Mouse (Mus musculus) left cerebral cortex, adult 2 months (tissue): ENCODE data around the gene Stx3. TPM values are rescaled to one million over a fixed set of nuclear protein-coding genes. Genes with fewer than 3 reads are reported as not detected.

Experiments used
- DNase-seq, 2 experiments: peaks; one replicate each; pipeline ENCODE4 v3.0.0; 2021 to 2022; ENCODE audit warnings: low spot score in 2 of 2, mixed read lengths in 1 of 2; ENCODE audit errors: extremely low spot score in 1 of 2
- H3K27ac ChIP-seq: fragments of 200-600 bp; 2 replicates; pipeline ENCODE4 v1.8.1; 2022
- H3K4me3 ChIP-seq: fragments of 200-600 bp; 2 replicates; pipeline ENCODE4 v1.8.1; 2022
- CTCF ChIP-seq: fragments of 200-600 bp; IDR thresholded peaks from 2 replicates; pipeline ENCODE4 v1.8.1; 2022; ENCODE audit warnings: antibody characterized with exemption, mild to moderate bottlenecking, moderate library complexity
- intact Hi-C: fragments of 180-260 bp; cut with DNase I; formaldehyde crosslinking; loops from one replicate; pipeline ENCODE4 v1.15.1; 2025
- long read RNA-seq, 2 experiments: library from polyadenylated mRNA; stranded (forward); transcript quantifications; one replicate each; pipeline ENCODE4 v2.0.0; 2021; ENCODE audit warnings: borderline mapping rate in 2 of 2
- total RNA-seq, 2 experiments: library from RNA; stranded (reverse); gene quantifications; 2 replicates each; pipeline ENCODE4 v1.2.3; 2021

Gene Stx3
- total RNA-seq = 10 to 100 TPM; 30.9 to 31.4 TPM
- long read RNA-seq, experiment 1, transcript Stx3-202 (11 exons, 2,810 nt) = minor isoform, 5 of 44 reads
- long read RNA-seq, experiment 1, transcript Stx3-208 (11 exons, 1,018 nt) = major isoform, 15 of 44 reads
- long read RNA-seq, experiment 1, partial matches to known transcripts = 1 of 44 reads
- long read RNA-seq, experiment 1, other reads (novel, unspliced or antisense) = 19 of 44 reads
- long read RNA-seq, experiment 2, transcript Stx3-208 (11 exons, 1,018 nt) = major isoform, 13 of 38 reads
- long read RNA-seq, experiment 2, partial matches to known transcripts = 0 of 38 reads
- long read RNA-seq, experiment 2, other reads (novel, unspliced or antisense) = 20 of 38 reads

DNA sequence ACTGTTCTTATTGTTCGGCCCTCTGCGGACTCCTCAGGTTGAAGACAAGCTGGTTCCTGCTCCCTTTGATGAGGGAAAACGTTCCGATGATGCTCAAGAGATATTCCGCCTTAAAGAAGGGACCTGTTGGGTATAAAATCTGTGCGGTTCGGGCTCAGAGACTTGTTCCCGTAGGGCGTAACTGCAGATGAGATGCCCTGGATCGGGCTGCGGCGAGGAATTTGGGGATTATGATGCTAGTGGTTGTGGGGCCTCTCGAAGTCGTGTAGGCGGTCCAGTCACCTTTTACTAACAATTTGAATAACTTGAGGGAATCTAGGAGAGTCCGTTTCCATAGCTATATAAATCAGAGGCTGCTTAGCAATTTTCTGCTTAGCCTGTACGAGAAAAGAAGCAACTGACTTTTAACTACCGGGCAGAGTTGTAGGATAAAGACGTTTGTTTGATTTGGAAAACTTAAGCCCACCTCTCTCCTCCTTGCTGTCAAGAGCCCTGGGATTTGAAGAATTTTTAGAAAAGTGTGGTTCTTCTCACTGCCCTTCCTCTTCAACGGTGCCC lies at the start of gene Stx3:
Gene Stx3, minus strand, starts transcription at position 261 of the 558 bp plus-strand sequence.
- TF ChIP-seq CTCF = no peak
- DNase-seq = no peak
- Histone ChIP-seq H3K27ac (peak within 1 kb of the TSS; percentile 89), H3K4me3 (peak within 1 kb of the TSS; percentile 87)
- intact Hi-C loops = loop anchor here (2.0 to 5.0 kb wide), 2 partner anchors 42 to 193 kb away; no protein-coding TSS in a partner anchor

- intact Hi-C loops = no loop called here
- Histone ChIP-seq H3K27ac (no peak overlapping the region), H3K4me3 (no peak overlapping the region)
- DNase-seq = no peak
- no peak; the same call in 1 of the 2 replicates for TF ChIP-seq CTCF
Measured at GRCm38 (mm10) chr19:11867837-11868236, 48.6 kb upstream of the Stx3 start.

DNA sequence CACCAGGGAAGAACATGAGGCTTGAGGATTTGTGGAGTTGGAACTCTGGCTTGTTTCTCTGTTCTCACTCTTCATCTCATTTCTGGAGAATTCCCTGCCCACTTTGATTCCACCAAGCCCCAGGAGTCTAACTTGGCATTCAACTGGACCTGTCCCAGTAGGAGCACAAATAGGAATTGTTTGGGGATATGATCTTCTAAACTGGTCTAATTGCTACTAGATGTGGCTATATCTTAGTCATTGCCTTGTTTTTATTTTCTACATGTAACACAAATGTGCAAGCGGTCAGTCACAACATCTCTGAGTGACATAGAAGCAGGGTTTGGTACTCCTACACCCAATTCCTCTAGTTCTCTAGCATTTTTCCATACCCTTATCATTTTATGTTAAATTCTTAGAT lies 41.8 kb upstream of the Stx3 start, which contains the start of gene Olfr1418:
Gene Olfr1418, minus strand, starts transcription at position 101 of the 400 bp plus-strand sequence.
- intact Hi-C loops = no loop called here
- no peak within 1 kb of the TSS for H3K4me3 ChIP-seq
- DNase-seq = no peak
- TF ChIP-seq CTCF = no peak
- no peak within 1 kb of the TSS for H3K27ac ChIP-seq

- intact Hi-C loops = no loop called here
- no peak overlapping the region for H3K27ac ChIP-seq
- TF ChIP-seq CTCF = no peak
- DNase-seq = no peak
- H3K4me3 ChIP-seq = no peak overlapping the region
Measured at GRCm38 (mm10) chr19:11856506-11856905, 37.3 kb upstream of the Stx3 start.

GRCm38 (mm10) chr19:11854821-11855220 lies 35.6 kb upstream of the Stx3 start:
- no peak for TF ChIP-seq CTCF
- no peak overlapping the region for H3K27ac ChIP-seq
- no peak overlapping the region for H3K4me3 ChIP-seq
- intact Hi-C loops = no loop called here
- no peak for DNase-seq

DNA sequence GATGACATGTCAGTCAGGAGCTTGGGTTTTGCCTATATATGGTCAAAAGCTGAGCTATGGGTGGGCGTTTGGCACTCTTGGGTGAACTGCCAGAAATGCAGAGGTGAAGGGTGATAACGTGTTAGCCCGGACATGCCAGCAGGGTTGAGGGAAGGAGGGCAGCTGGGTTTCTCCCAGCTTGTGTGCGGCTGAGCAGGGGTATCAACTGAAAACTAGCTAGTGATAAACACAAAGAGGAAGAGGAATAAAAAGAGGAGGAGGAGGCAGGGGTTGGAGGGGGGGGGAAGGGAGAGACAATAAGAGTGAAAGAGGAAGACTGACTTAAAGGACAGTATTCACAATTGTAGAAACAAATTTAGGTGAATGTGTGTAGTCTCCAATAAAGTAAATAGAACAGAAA lies 33.4 kb upstream of the Stx3 start:
- DNase-seq = no peak
- H3K27ac ChIP-seq = no peak overlapping the region
- no peak for TF ChIP-seq CTCF
- H3K4me3 ChIP-seq = no peak overlapping the region
- intact Hi-C loops = no loop called here

DNA sequence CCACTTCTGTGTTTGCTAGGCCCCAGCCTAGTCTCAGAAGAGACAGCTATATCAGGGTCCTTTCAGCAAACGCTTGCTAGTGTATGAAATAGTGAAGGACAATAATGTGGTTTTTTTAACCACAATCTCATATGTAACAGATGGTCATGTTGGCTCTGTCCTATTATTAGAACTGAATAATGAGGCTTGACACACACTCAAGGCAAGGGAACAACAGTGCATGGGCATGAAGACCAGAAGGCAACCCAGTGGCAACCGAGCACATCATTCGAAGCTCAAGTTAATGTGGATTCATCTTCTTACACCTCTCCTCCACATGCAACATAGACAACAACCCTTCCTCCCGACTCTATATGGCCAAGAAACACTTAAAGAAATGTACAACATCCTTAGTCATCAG lies 27.1 kb upstream of the Stx3 start:
- no peak for DNase-seq
- Histone ChIP-seq H3K4me3 (no peak overlapping the region), H3K27ac (no peak overlapping the region)
- TF ChIP-seq CTCF = no peak
- intact Hi-C loops = no loop called here

DNA sequence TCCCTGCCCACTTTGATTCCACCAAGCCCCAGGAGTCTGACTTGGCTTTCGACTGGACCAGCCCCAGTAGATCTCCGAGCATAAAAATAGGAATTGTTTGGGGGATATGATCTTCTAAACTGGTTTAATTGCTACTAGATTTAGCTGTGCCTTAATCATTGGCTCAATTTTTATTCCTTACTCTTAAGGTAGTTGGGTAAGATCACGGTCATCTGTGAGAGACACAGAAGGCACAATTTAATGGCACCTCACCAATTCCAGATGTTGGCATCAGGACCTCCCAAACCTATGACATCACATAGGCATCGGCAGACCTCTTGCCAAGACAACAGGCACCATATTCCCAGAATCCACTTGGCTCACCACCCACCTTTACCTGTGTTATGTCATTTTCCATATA lies 19.9 kb upstream of the Stx3 start, which contains the start of gene Olfr1417:
Gene Olfr1417, minus strand, starts transcription at position 101 of the 400 bp plus-strand sequence.
- no peak for DNase-seq
- TF ChIP-seq CTCF = no peak
- no peak within 1 kb of the TSS for H3K4me3 ChIP-seq
- H3K27ac ChIP-seq = no peak within 1 kb of the TSS
- intact Hi-C loops = no loop called here

DNA sequence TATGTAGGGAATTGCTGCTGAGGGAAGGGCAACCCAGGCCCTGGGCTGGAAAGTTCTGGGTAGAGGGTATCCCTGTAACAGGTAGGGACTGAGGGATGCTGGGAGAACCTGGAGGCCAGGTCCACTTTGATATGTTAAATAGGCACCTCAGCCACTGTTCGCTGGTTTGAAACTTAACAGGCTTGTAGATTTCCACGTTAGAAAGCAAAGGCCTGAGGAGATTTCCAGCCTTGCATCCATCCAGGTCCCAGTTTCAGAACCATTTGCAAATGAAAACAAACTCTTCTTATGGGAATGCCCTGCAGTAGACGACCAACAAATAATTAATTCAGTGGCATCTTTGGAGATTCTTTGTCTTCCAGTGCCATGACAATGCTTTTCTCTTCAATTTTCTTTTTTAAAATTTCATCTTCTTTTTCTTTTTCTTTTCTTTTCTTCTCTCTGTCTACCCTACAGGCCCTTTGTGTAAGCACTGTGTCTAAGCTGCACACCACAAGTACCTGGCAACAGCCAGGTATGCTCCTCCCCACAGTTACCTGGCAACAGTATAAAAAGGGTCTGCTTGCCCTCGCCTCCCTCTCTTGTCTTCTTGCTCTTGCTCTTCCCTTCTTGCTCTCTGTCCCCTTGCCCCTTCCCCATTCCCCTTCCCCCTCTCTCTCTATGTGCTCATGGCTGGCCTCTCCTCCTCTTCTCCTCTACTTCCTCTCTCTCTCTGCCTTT lies 4.3 kb upstream of the Stx3 start:
- intact Hi-C loops = no loop called here
- no peak for DNase-seq
- TF ChIP-seq CTCF = no peak
- no peak overlapping the region for H3K27ac ChIP-seq
- H3K4me3 ChIP-seq = no peak overlapping the region

- Histone ChIP-seq H3K4me3 (peak overlapping the region; percentile 87), H3K27ac (no peak overlapping the region)
- intact Hi-C loops = no loop called here
- TF ChIP-seq CTCF = no peak
- DNase-seq = no peak
Measured at GRCm38 (mm10) chr19:11820211-11820610, 1.0 kb upstream of the Stx3 start.

- Histone ChIP-seq H3K27ac (no peak overlapping the region), H3K4me3 (peak overlapping the region; percentile 87)
- peak; percentile 47 to 66 for DNase-seq
- peak; percentile 58 for TF ChIP-seq CTCF
- intact Hi-C loops = loop anchor here (2.0 to 5.0 kb wide), 2 partner anchors 43 to 193 kb away; no protein-coding TSS in a partner anchor
Measured at GRCm38 (mm10) chr19:11819800-11820199, 597 bp upstream of the Stx3 start.
